16 mouse cellular contexts compared by ENCODE assay signal in the genomic region with DNA sequence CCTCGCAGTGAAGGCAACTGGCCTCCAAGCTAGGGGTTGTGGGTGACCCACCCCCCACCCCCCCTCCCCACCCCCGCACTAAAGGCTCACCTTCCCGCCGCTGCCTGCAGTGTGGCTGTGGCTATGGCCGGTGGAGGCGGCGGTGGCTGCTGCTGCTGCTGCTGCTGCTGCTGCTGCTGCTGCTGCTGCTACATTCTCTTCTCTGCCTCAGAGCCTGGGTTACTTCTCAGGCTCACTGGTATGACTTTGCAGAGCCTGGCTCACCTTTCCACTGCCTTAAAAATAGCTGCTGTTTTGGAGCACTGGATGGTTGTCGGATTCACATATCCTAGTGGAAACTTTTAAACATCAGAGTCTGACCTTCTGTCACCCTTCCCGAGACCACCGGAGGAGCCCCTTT. TPM values are rescaled to one million over a fixed set of nuclear protein-coding genes. Genes with fewer than 3 reads are reported as not detected.
A peak's percentile ranks its signal among the peaks of the same experiment; 100 is the strongest.
DNase-seq lines count a peak whose midpoint lies in the region; ATAC-seq and TF ChIP-seq lines count a peak whose summit lies in the region.
"Had no signal": no experiment of that assay in that cellular context is flagged by ENCODE, and none has a peak within 500 bp of the region (broad histone marks: within the 10 kb centered on the region; RNA-seq: fewer than 3 reads in every experiment).

No protein-coding gene starts in this region.

- H3K9ac ChIP-seq in lung, embryonic 14.5 days = peak overlapping the region; percentile 11; the same call in 1 of the 2 replicates
- H3K9ac ChIP-seq in hindbrain, embryonic 16.5 days (ENCODE audit: low read depth, low read length) = no peak overlapping the region
- no peak overlapping the region for H3K9ac ChIP-seq in neural tube, embryonic 14.5 days (replicated peaks; ENCODE audit: low read depth, low read length)

- peak overlapping the region; percentile 76 for H3K27ac ChIP-seq in heart, embryonic 10.5 days
- no peak overlapping the region for H3K27ac ChIP-seq in lung, embryonic 14.5 days (ENCODE audit: low read depth)
- H3K27ac ChIP-seq in hindbrain, embryonic 16.5 days (ENCODE audit: low read depth, low read length) = no peak overlapping the region
- H3K27ac ChIP-seq in neural tube, embryonic 14.5 days (ENCODE audit: low read depth, low read length) = peak overlapping the region; percentile 31; the same call in 1 of the 2 replicates

- no peaks in the 10 kb centered on the region for H3K36me3 ChIP-seq in heart, embryonic 10.5 days
- H3K36me3 ChIP-seq in lung, embryonic 14.5 days (ENCODE audit: insufficient read depth) = no peaks in the 10 kb centered on the region
- H3K36me3 ChIP-seq in hindbrain, embryonic 16.5 days (ENCODE audit: control insufficient read depth, insufficient read depth, low read length) = no peaks in the 10 kb centered on the region
- H3K36me3 ChIP-seq in neural tube, embryonic 14.5 days (ENCODE audit: control insufficient read depth, insufficient read depth, low read length) = no peaks in the 10 kb centered on the region

- intact Hi-C loops in heart, postnatal 14 days (cut with DNase I) = no loop called here

- no peak for TF ChIP-seq POLR2A in lung, adult 2 months (IDR thresholded peaks at IDR 0.05; ENCODE audit: borderline replicate concordance, extremely low read depth, low read depth, low read length)

- no peak for ATAC-seq in lung, embryonic 14.5 days (ENCODE audit: insufficient read depth)
- no peak for ATAC-seq in hindbrain, embryonic 16.5 days
- ATAC-seq in neural tube, embryonic 14.5 days (ENCODE audit: low read depth) = 0 out of 2 replicates have a peak, but pooled peaks have one; percentile 38

- peaks cover 76% of the 10 kb centered on the region for H3K4me1 ChIP-seq in heart, embryonic 10.5 days
- H3K4me1 ChIP-seq in lung, embryonic 14.5 days (ENCODE audit: insufficient read depth) = peaks cover 16% of the 10 kb centered on the region
- no peaks in the 10 kb centered on the region; the same call in 1 of the 2 replicates for H3K4me1 ChIP-seq in lung, adult 2 months (ENCODE audit: control insufficient read depth, insufficient read depth, low read length)
- peaks cover 47% of the 10 kb centered on the region for H3K4me1 ChIP-seq in hindbrain, embryonic 16.5 days (ENCODE audit: control insufficient read depth, insufficient read depth, low read depth, low read length)
- H3K4me1 ChIP-seq in neural tube, embryonic 14.5 days (ENCODE audit: control insufficient read depth, insufficient read depth, low read length) = peaks cover 59% of the 10 kb centered on the region

- TF ChIP-seq CTCF in lung, embryonic 14.5 days (IDR thresholded peaks at IDR 0.05; ENCODE audit: low read depth) = no peak
- TF ChIP-seq CTCF in lung, adult 2 months (IDR thresholded peaks at IDR 0.05; ENCODE audit: insufficient read depth, low read length) = no peak

- H3K4me2 ChIP-seq in lung, embryonic 14.5 days = no peak overlapping the region
- 0 out of 2 replicates have a peak overlapping the region, but pooled peaks have one; percentile 13 for H3K4me2 ChIP-seq in hindbrain, embryonic 16.5 days (ENCODE audit: low read length)
- peak overlapping the region; percentile 5; the same call in 1 of the 2 replicates for H3K4me2 ChIP-seq in neural tube, embryonic 14.5 days (ENCODE audit: low read depth, low read length)

- no peaks in the 10 kb centered on the region for H3K9me3 ChIP-seq in heart, embryonic 10.5 days
- H3K9me3 ChIP-seq in lung, embryonic 14.5 days (ENCODE audit: low read depth, low read length) = no peaks in the 10 kb centered on the region
- no peaks in the 10 kb centered on the region for H3K9me3 ChIP-seq in hindbrain, embryonic 16.5 days (ENCODE audit: control insufficient read depth, low read length)
- no peaks in the 10 kb centered on the region for H3K9me3 ChIP-seq in neural tube, embryonic 14.5 days (ENCODE audit: control insufficient read depth, low read length)

- peak overlapping the region; percentile 40 for H3K4me3 ChIP-seq in heart, embryonic 10.5 days
- no peak overlapping the region for H3K4me3 ChIP-seq in lung, embryonic 14.5 days (ENCODE audit: low read depth, low read length)
- no peak overlapping the region for H3K4me3 ChIP-seq in lung, adult 2 months (replicated peaks; ENCODE audit: extremely low read depth, low read depth, low read length)
- H3K4me3 ChIP-seq in hindbrain, embryonic 16.5 days (ENCODE audit: low read length) = no peak overlapping the region
- H3K4me3 ChIP-seq in neural tube, embryonic 14.5 days (ENCODE audit: low read depth, low read length) = no peak overlapping the region
- H3K4me3 ChIP-seq: layer of hippocampus, adult 2 months; myocyte had no signal

- H3K27me3 ChIP-seq in heart, embryonic 10.5 days (ENCODE audit: insufficient read depth, poor library complexity, severe bottlenecking) = no peaks in the 10 kb centered on the region
- no peaks in the 10 kb centered on the region for H3K27me3 ChIP-seq in lung, embryonic 14.5 days (ENCODE audit: insufficient read depth, low read length)
- no peaks in the 10 kb centered on the region for H3K27me3 ChIP-seq in hindbrain, embryonic 16.5 days (replicated peaks; ENCODE audit: control insufficient read depth, insufficient read depth, low read length)
- no peaks in the 10 kb centered on the region for H3K27me3 ChIP-seq in neural tube, embryonic 14.5 days (ENCODE audit: control insufficient read depth, insufficient read depth, low read length)

- DNase-seq in heart, embryonic 10.5 days (ENCODE audit: low spot score) = no peak
- no peak for DNase-seq in heart, postnatal 14 days
- DNase-seq in lung, embryonic 14.5 days = no peak
- no peak for DNase-seq in lung, adult 2 months
- DNase-seq in cerebellum, adult 9-10 months = no peak
- DNase-seq in spleen, postnatal 36 days (ENCODE audit: low spot score in 2 of 2) = no peak
- DNase-seq: adrenal gland, postnatal 36 days; cerebellum, adult 11-12 months; gastrocnemius, postnatal 25 days; kidney, adult 18-20 months; lung, postnatal 14 days; thymus, postnatal 4 days had no signal

- WGBS in heart, embryonic 10.5 days = 10% methylated on average over 10 of the region's 10 CpGs
- 7% methylated on average over 10 of the region's 10 CpGs for WGBS in lung, embryonic 14.5 days
- WGBS in lung, adult 2 months = 37% methylated on average over 10 of the region's 10 CpGs
- WGBS in hindbrain, embryonic 16.5 days = 10% methylated on average over 10 of the region's 10 CpGs
- 11% methylated on average over 8 of the region's 10 CpGs for WGBS in neural tube, embryonic 14.5 days

RNA-seq across cellular contexts. Expression of gene Igsf3, which starts 11.0 kb away (rescaled TPM):
- 41.9 and 45.9 TPM in 2 replicates for polyA plus RNA-seq in heart, embryonic 10.5 days (2016; fragmentation: Nextera tagmentation; extraction: Ambion mirVana)
- total RNA-seq in heart, postnatal 14 days (2021) = 10 to 100 TPM; 14.9 to 16.8 TPM
- 23.4 and 24.1 TPM in 2 replicates for polyA plus RNA-seq in lung, embryonic 14.5 days (2014; fragmentation: Nextera tagmentation; extraction: Ambion mirVana)
- polyA plus RNA-seq in lung, adult 2 months (2012; rRNA removed) = 7.3 and 8.0 TPM in 2 replicates
- polyA plus RNA-seq in hindbrain, embryonic 16.5 days (2015; fragmentation: Nextera tagmentation; extraction: Ambion mirVana) = 79.0 and 82.0 TPM in 2 replicates
- polyA plus RNA-seq in neural tube, embryonic 14.5 days (2014; fragmentation: Nextera tagmentation; extraction: Ambion mirVana) = 58.8 and 66.4 TPM in 2 replicates

Comparison
In these comparisons a context has a peak if more than half of its experiments do, and no peak if none do; other contexts are left out.
1. H3K27ac ChIP-seq: peak in heart, embryonic 10.5 days (single experiment) and neural tube, embryonic 14.5 days (single experiment); none in lung, embryonic 14.5 days (single experiment) and hindbrain, embryonic 16.5 days (single experiment).